Mouse (Mus musculus): ENCODE data around the gene Trappc2.

- TF ChIP-seq CTCF (conservative IDR thresholded peaks at IDR 0.05; ENCODE audit: low read length) (no peak), POU5F1 (IDR thresholded peaks at IDR 0.05; ENCODE audit: borderline replicate concordance, low read length) (no peak)
These were observed 57.4 kb downstream of the Trappc2 start for GRCm38 (mm10) chrX:166497771-166498170.
